Mouse (Mus musculus): ENCODE results near the gene Lpar2.

- no peak for TF ChIP-seq POLR2A (IDR thresholded peaks at IDR 0.05; ENCODE audit: borderline replicate concordance, extremely low read depth, low read depth, low read length)
- TF ChIP-seq CTCF (IDR thresholded peaks at IDR 0.05; ENCODE audit: insufficient read depth, low read length): no peak
These were observed 55.2 kb downstream of the Lpar2 start for GRCm38 (mm10) chr8:69877396-69877795.
